Mouse (Mus musculus) hindbrain, embryonic 11.5 days (tissue): ENCODE data around the gene Pkp4. TPM values are rescaled to one million over a fixed set of nuclear protein-coding genes. Genes with fewer than 3 reads are reported as not detected.

Source experiments
- ATAC-seq: fragments of 200-750 bp; cut with Nextera tagmentation; 2 replicates; pipeline ENCODE4 v1.8.0; 2017; ENCODE audit warnings: mild to moderate bottlenecking, moderate TSS enrichment, moderate library complexity; ENCODE audit not compliant: low FRiP score
- DNase-seq: peaks from one replicate; pipeline ENCODE4 v3.0.0-alpha.2; 2015; ENCODE audit warnings: low spot score
- H3K27ac ChIP-seq: fragments of 300-500 bp; sonication (generic); 2 replicates; pipeline ENCODE4 v1.5.1; 2014; ENCODE audit warnings: mild to moderate bottlenecking, low read depth, low read length
- H3K27me3 ChIP-seq: fragments of 300-500 bp; sonication (generic); 2 replicates; pipeline ENCODE4 v1.6.1; 2014; ENCODE audit warnings: mild to moderate bottlenecking, low read length, moderate library complexity, mixed read lengths; ENCODE audit not compliant: control insufficient read depth, insufficient read depth
- H3K36me3 ChIP-seq: fragments of 300-500 bp; sonication (generic); 2 replicates; pipeline ENCODE4 v1.6.1; 2014; ENCODE audit warnings: mild to moderate bottlenecking, low read length, moderate library complexity, mixed read lengths; ENCODE audit not compliant: control insufficient read depth, insufficient read depth
- H3K4me1 ChIP-seq: fragments of 300-500 bp; sonication (generic); replicated peaks from 2 replicates; pipeline ENCODE4 v1.6.1; 2014; ENCODE audit warnings: low read length, mixed read lengths; ENCODE audit not compliant: control insufficient read depth, insufficient read depth
- H3K4me2 ChIP-seq: fragments of 300-500 bp; sonication (generic); replicated peaks from 2 replicates; pipeline ENCODE4 v1.6.1; 2014; ENCODE audit warnings: mild to moderate bottlenecking, low read depth, low read length
- H3K4me3 ChIP-seq: fragments of 300-500 bp; sonication (generic); 2 replicates; pipeline ENCODE4 v1.5.1; 2014; ENCODE audit warnings: low read depth, low read length
- H3K9ac ChIP-seq: fragments of 300-500 bp; sonication (generic); 2 replicates; pipeline ENCODE4 v1.6.1; 2014; ENCODE audit warnings: low read depth, low read length
- H3K9me3 ChIP-seq: fragments of 300-500 bp; sonication (generic); 2 replicates; pipeline ENCODE4 v1.6.1; 2016; ENCODE audit warnings: low read length; ENCODE audit not compliant: control insufficient read depth
- WGBS: fragments of 180-500 bp; shearing (Covaris S2); extraction: QIAGEN DNeasy Blood & Tissue Kit; methylation state at CpG from one replicate; pipeline ENCODE4 v1.1.7; 2014; 5-methylcytosine and 5-hydroxymethylcytosine counted together
- polyA plus RNA-seq: library from polyadenylated mRNA; unstranded; fragments of >200 nt; fragmentation: Nextera tagmentation; extraction: Ambion mirVana; gene quantifications from 2 replicates; pipeline ENCODE4 v1.2.1, GENCODE M21; 2014

Pkp4 gene
- polyA plus RNA-seq, 1 experiment from 2014 or later, result 21.3 TPM

DNA sequence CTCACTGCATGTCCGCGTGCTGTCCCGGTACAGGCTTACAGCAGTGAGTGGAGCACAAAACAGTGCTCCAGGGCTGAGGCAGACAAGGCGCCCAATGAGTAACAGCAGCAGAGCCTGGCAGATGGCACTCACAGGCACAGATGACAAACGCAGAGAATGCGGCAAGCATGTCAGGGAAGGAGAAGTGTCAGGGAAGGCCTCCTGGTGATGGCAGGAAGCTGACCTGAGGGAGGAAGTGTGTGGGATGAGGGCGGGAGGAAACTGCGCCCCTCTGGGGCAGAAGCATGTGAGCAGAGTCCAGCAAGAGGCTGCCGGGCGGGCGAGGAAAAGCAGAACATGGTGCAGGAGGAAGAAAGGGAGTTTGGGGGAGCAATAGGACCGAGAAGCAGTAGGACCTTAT, 185.8 kb downstream of the Pkp4 start:
- H3K4me3 ChIP-seq, result no peak overlapping the region
- 79% methylated on average over 12 of the region's 12 CpGs for WGBS
- no peak overlapping the region for H3K27ac ChIP-seq
- ATAC-seq (no peak), DNase-seq (no peak)
- no peaks in the 10 kb centered on the region for H3K9me3 ChIP-seq
- no peaks in the 10 kb centered on the region; the same call in 1 of the 2 replicates for H3K4me1 ChIP-seq
- H3K4me2 ChIP-seq, result no peak overlapping the region
- H3K27me3 ChIP-seq, result no peaks in the 10 kb centered on the region
- no peak overlapping the region for H3K9ac ChIP-seq
- H3K36me3 ChIP-seq, result 0 out of 2 replicates have a peak, but pooled peaks cover 10% of the 10 kb centered on the region

DNA sequence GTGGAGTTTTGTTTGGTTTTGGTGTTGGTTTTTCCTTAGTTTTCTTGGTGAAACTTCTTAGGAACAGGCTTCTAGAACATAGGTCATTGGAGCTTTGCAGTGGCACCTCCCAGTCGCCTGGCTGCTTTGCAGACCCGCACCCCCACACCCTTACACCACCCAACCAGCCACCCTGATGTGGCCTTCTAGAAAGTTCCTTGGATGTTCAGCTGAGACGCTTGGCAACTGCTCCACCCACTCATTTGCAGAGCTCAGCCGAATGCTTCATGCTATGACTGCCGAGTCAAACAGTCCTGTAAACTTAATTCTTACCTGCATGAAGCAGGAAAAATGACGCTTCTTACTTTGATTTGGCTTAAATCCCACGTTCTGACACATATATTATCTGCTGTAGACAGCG, 187.9 kb downstream of the Pkp4 start:
- Histone ChIP-seq H3K36me3 (0 out of 2 replicates have a peak, but pooled peaks cover 10% of the 10 kb centered on the region), H3K27me3 (no peaks in the 10 kb centered on the region)
- WGBS, result 89% methylated on average over 8 of the region's 8 CpGs

DNA sequence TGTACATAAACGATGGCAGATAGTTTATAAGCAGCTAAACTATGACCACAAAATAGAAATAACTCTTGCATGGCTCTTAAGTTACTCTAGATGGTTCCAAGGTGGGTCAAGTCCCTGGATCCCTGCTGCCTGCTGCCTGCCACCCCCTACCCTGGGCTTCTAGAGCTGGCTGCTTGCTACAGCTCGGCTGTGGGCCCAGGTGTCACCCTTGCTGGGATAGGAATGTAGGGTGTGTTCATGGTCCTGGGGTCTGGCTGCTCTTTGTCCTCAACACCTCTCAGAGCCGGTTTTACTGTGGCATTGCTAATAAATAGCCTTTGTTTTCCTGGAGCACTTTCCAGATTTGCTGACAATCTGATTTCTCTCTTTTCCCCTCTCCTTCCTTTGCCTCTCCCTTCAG, 189.4 kb downstream of the Pkp4 start:
- Histone ChIP-seq H3K4me3 (no peak overlapping the region), H3K27ac (no peak overlapping the region), H3K27me3 (no peaks in the 10 kb centered on the region), H3K4me2 (no peak overlapping the region), H3K9me3 (no peaks in the 10 kb centered on the region), H3K9ac (no peak overlapping the region), H3K36me3 (0 out of 2 replicates have a peak, but pooled peaks cover 5% of the 10 kb centered on the region), H3K4me1 (no peaks in the 10 kb centered on the region; the same call in 1 of the 2 replicates)
- DNase-seq, result no peak
- no peak for ATAC-seq
- WGBS, result 73% methylated on average over 3 of the region's 3 CpGs

More for the DNA sequence above, 187.9 kb downstream of the Pkp4 start:
- Histone ChIP-seq H3K4me3 (no peak overlapping the region), H3K27ac (no peak overlapping the region), H3K9me3 (no peaks in the 10 kb centered on the region), H3K4me1 (no peaks in the 10 kb centered on the region; the same call in 1 of the 2 replicates), H3K4me2 (no peak overlapping the region), H3K9ac (no peak overlapping the region)
- DNase-seq (no peak), ATAC-seq (no peak)

DNA sequence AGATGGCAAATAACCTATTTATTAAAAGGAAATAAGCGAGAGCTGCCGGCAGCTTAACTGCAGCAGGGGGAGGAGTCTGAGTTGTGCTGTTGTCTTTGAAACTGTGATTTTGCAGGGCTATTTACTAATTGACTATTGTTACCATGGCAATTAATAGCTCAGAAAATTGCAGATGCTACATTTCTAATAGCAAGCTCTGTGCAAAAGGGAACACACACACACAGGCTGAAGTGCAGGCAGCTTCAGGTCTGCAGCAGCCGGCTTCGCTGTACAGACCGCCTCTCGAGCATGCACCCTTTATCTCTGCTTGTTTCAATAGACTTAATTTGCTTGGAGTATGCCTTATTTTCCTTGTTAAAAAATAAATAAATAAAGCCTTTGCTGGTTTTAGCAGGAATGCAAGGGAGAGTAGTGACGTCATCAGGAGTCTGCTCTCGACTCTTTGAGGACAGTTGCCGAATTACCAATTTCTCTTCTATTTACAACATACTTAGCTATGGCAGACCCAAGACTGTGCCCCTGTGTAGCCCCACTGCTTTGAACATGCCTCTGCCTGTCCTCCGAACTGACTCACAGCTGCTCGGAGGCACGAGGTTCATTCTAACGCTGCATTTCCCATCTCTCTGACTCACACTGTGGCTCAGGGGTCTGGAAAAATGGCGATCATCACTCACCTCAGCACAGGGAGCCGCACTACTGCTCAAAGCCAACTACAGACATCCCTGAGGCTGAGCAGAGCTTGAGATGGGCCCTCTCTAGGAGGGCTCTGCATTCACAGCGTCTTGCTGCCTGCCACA, 190.9 kb downstream of the Pkp4 start:
- no peaks in the 10 kb centered on the region for H3K9me3 ChIP-seq
- 0 out of 2 replicates have a peak, but pooled peaks cover 5% of the 10 kb centered on the region for H3K36me3 ChIP-seq
- no peak overlapping the region for H3K9ac ChIP-seq
- H3K27ac ChIP-seq, result no peak overlapping the region
- H3K4me1 ChIP-seq, result no peaks in the 10 kb centered on the region; the same call in 1 of the 2 replicates
- no peak for ATAC-seq
- 83% methylated on average over 16 of the region's 16 CpGs for WGBS
- no peak overlapping the region for H3K4me2 ChIP-seq
- H3K4me3 ChIP-seq, result no peak overlapping the region
- DNase-seq, result no peak
- no peaks in the 10 kb centered on the region for H3K27me3 ChIP-seq

DNA sequence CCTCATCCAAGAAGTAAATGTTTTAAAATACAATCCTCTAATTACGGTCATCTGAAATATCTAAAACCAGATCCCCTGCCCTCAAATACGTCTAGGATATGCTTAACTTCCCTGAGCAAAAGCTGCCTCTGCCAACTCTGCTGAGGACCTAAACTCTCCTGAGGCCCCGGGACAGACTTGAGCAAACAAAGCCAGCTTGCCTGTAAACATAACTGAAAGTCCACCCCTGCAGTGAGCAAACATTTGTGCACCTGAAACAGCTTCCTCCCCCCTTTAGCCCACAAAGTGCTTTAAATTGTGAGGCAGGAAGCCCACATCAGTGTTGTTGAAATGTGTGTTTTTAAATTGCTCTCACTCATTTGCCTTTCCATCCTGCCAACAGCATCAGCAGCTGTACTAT, 193.2 kb downstream of the Pkp4 start:
- no peaks in the 10 kb centered on the region for H3K9me3 ChIP-seq
- DNase-seq (no peak), ATAC-seq (no peak)
- 0 out of 2 replicates have a peak, but pooled peaks cover 2% of the 10 kb centered on the region for H3K36me3 ChIP-seq
- WGBS, result 68% methylated on average over 3 of the region's 3 CpGs
- no peak overlapping the region for H3K4me3 ChIP-seq
- H3K9ac ChIP-seq, result no peak overlapping the region
- H3K27ac ChIP-seq, result no peak overlapping the region
- H3K4me2 ChIP-seq, result no peak overlapping the region
- H3K4me1 ChIP-seq, result no peaks in the 10 kb centered on the region; the same call in 1 of the 2 replicates
- no peaks in the 10 kb centered on the region for H3K27me3 ChIP-seq

DNA sequence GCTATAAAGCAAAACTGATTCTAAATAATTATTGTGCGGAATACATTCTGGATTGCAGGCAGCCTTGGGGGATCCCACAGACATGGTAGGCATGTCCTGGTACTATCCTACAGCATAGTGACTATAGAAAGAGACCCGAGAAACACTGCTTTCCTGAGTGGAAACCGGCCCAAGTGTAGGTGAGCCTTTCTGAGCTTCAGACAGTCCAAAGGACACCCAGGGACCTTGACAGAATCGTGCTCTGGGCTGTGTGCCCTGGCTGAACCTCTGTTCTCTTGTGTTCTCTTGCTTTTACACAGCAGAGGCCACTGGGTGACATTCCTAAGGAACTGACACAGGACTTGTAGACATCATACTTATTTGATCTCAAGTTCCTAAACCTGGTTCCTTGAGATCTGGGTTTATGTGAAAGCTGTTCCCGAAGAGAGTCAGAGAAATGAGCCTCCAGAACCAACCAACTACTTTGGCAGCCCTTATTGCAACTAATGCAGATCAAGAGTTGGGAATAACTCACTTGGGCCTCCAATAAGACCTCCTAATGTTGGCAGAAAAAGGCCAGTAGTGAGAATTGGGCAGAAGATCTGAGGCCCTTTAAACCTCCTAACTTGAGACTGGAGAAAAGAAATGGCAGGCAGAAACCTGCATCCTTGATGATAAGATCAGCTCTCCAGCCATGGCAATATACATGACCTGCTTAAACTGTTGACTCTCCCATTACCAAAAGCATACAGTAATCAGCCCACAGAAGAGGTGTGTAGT, 195.1 kb downstream of the Pkp4 start:
- no peaks in the 10 kb centered on the region for H3K27me3 ChIP-seq
- H3K9me3 ChIP-seq, result no peaks in the 10 kb centered on the region
- DNase-seq (no peak), ATAC-seq (no peak)
- H3K4me2 ChIP-seq, result no peak overlapping the region
- H3K4me1 ChIP-seq, result no peaks in the 10 kb centered on the region
- WGBS, result 93% methylated on average over 5 of the region's 5 CpGs
- no peak overlapping the region for H3K4me3 ChIP-seq
- no peak overlapping the region for H3K9ac ChIP-seq
- no peaks in the 10 kb centered on the region for H3K36me3 ChIP-seq
- H3K27ac ChIP-seq, result no peak overlapping the region

DNA sequence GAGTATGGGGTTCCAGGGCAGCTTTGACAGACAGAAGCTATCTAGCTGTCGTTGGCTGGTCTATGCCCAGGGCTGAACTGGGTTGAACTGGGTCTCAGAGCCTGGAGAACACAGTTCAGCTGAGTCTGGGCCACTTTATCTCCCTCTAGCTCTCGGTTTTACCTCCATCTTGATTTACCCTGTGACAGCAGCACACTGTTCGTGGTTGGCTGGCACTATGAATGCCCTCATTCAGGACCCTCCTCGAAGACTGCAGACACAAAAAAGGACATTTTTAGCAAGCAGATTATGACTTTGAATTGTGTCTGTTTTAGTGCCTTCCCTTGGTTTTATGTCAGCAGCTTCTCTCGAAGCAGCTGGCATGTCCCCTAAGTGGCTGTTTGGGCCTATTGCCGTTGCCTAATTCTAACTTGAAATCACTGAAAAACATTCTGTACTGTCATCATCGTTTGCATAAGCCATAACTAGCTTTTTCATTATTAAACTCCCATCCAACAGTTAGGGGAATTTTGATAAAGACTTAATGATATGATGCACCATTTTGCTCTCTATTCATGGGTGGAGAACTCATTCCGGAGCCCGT, 199.2 kb downstream of the Pkp4 start:
- H3K27ac ChIP-seq, result no peak overlapping the region
- no peak overlapping the region for H3K9ac ChIP-seq

DNA sequence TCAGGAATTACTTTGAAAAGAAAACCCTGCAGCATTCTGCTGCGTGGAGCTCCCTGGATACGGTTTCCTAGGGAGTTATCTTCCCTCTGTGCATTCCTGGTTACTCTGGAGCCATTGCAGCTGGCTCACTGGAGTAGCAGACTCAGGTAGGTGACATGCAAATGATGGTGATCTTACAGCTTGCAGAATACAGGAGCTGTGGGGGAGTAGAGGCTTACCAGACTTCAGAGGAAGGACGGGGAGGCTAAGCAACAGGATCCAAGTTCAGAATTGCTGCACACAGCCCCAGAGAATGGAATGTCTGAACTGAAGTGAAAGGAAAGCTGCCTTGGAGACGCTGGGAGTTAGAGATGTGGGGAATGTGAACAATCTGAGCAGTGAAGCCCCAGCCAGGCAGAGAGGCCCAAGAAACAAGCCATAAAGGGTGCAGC, 200.7 kb downstream of the Pkp4 start:
- H3K4me1 ChIP-seq, result no peaks in the 10 kb centered on the region
- H3K27ac ChIP-seq, result 0 out of 2 replicates have a peak overlapping the region, but pooled peaks have one; percentile 2
- H3K9me3 ChIP-seq, result no peaks in the 10 kb centered on the region
- no peaks in the 10 kb centered on the region for H3K36me3 ChIP-seq
- WGBS, result 37% methylated on average over 4 of the region's 4 CpGs
- H3K4me3 ChIP-seq, result no peak overlapping the region
- peak; percentile 29 for DNase-seq
- no peak for ATAC-seq
- no peak overlapping the region for H3K9ac ChIP-seq
- no peak overlapping the region for H3K4me2 ChIP-seq
- no peaks in the 10 kb centered on the region for H3K27me3 ChIP-seq

More for the DNA sequence above, 199.2 kb downstream of the Pkp4 start:
- no peak for DNase-seq
- no peak for ATAC-seq
- H3K4me3 ChIP-seq, result no peak overlapping the region
- no peaks in the 10 kb centered on the region for H3K36me3 ChIP-seq
- 87% methylated on average over 9 of the region's 9 CpGs for WGBS
- H3K9me3 ChIP-seq, result no peaks in the 10 kb centered on the region
- H3K4me1 ChIP-seq, result no peaks in the 10 kb centered on the region
- no peaks in the 10 kb centered on the region for H3K27me3 ChIP-seq
- no peak overlapping the region for H3K4me2 ChIP-seq
